Mouse (Mus musculus): Measurements from ENCODE around the gene Lysmd4. TPM values are rescaled to one million over a fixed set of nuclear protein-coding genes. Genes with fewer than 3 reads are reported as not detected.

Lysmd4 gene
- polyA plus RNA-seq, 1 experiment from 2014 or later, result 37.0 TPM

DNA sequence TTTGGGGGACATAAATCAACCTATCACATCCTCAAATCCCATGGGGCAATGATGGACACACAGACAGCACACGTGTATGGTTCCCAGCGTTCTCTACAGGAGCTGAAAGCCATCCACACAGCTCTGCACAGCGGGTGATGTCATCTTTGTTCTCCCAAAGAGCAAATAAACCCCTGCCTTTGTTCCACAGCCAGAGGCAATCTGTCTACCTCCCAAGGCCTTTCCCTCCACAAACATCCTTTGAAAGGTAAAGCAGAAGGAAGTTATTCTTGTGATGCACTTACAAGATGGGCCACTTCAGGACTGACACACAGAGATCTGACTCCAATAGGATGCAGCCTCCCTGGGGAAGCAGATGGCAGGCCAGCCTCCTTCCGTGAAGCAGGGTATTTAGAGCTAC is 10.4 kb upstream of the Lysmd4 start:
- no peaks in the 10 kb centered on the region for H3K27me3 ChIP-seq (replicated peaks)
- no peak for ATAC-seq (ENCODE audit: low FRiP score)
- no peak overlapping the region for H3K9ac ChIP-seq (replicated peaks)
- no peak overlapping the region for H3K4me3 ChIP-seq (replicated peaks)
- H3K9me3 ChIP-seq (replicated peaks), result no peaks in the 10 kb centered on the region
- H3K4me2 ChIP-seq, result no peak overlapping the region
- no peaks in the 10 kb centered on the region for H3K36me3 ChIP-seq
- H3K27ac ChIP-seq (replicated peaks), result no peak overlapping the region
- no peaks in the 10 kb centered on the region for H3K4me1 ChIP-seq
- WGBS, result 28% methylated on average over 4 of the region's 4 CpGs

DNA sequence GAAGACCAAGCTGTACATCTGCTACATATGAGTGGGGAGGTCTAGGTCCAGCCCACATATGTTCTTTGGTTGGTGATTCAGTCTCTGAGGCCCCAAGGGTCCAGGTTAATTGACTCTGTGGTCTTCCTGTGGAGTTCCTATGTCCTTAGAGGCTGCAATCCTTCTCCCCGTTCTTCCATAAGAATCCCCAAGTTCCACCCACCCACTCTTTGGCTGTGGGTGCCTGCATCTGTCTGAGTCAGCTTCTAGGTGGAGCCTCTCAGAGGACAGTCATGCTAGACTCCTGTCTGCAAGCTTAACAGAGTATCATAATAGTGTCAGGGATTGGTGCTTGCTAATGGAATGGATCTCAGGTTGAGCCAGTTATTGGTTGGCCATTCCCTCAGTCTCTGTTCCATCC is 8.8 kb upstream of the Lysmd4 start:
- Histone ChIP-seq H3K4me3 (replicated peaks) (no peak overlapping the region), H3K36me3 (no peaks in the 10 kb centered on the region), H3K4me1 (no peaks in the 10 kb centered on the region), H3K9ac (replicated peaks) (no peak overlapping the region), H3K27me3 (replicated peaks) (no peaks in the 10 kb centered on the region), H3K4me2 (no peak overlapping the region), H3K27ac (replicated peaks) (no peak overlapping the region), H3K9me3 (replicated peaks) (no peaks in the 10 kb centered on the region)
- ATAC-seq (ENCODE audit: low FRiP score), result no peak
- 72% methylated on average over 1 of the region's 1 CpGs for WGBS

- H3K4me1 ChIP-seq, result no peaks in the 10 kb centered on the region
- no peak overlapping the region for H3K4me2 ChIP-seq
- no peak overlapping the region for H3K4me3 ChIP-seq (replicated peaks)
- H3K27me3 ChIP-seq (replicated peaks), result no peaks in the 10 kb centered on the region
- no peak overlapping the region for H3K9ac ChIP-seq (replicated peaks)
- 90% methylated on average over 6 of the region's 6 CpGs for WGBS
- H3K36me3 ChIP-seq, result no peaks in the 10 kb centered on the region
- H3K9me3 ChIP-seq (replicated peaks), result no peaks in the 10 kb centered on the region
- H3K27ac ChIP-seq (replicated peaks), result no peak overlapping the region
- ATAC-seq (ENCODE audit: low FRiP score), result no peak
Measured at GRCm38 (mm10) chr7:67216351-67216750, 6.0 kb upstream of the Lysmd4 start.

GRCm38 (mm10) chr7:67217025-67217424 is 5.3 kb upstream of the Lysmd4 start:
- Histone ChIP-seq H3K27ac (replicated peaks) (no peak overlapping the region), H3K9me3 (replicated peaks) (no peaks in the 10 kb centered on the region), H3K4me3 (replicated peaks) (no peak overlapping the region), H3K9ac (replicated peaks) (no peak overlapping the region), H3K36me3 (no peaks in the 10 kb centered on the region), H3K4me1 (0 out of 2 replicates have a peak, but pooled peaks cover 5% of the 10 kb centered on the region), H3K27me3 (replicated peaks) (no peaks in the 10 kb centered on the region), H3K4me2 (no peak overlapping the region)
- 78% methylated on average over 3 of the region's 3 CpGs for WGBS
- no peak for ATAC-seq (ENCODE audit: low FRiP score)

DNA sequence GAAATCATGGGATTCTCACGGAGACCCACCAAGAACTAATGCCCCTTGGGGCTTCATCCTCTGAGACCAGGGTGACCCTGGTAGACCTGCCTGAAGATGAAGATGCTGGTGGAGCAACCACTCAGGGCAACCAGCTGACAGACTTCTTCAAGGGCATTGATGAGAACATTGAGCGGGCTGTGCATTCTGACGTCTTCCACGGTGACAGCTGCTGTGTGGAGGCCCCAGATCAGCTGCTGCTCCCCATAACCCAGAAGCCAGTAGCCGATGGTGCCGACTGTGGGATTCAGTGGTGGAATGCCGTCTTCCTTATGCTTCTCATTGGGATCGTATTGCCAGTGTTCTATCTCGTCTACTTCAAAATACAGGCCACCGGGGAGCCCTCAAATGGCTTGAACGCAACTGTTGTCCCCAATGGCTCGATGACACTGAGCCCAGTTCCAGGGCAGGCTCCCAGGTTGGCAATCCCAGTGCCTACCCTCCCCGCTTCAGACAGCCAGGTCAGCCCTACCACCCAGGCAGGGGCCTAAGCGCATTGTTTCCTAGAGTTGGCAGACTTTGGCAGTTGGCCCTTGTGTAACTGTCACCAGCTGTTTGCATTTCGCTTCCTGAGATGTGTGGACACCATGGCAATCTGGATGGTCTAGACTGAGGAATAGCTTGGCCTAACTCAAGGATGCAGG is 3.7 kb downstream of the Lysmd4 start:
- Histone ChIP-seq H3K27me3 (replicated peaks) (no peaks in the 10 kb centered on the region), H3K9me3 (replicated peaks) (no peaks in the 10 kb centered on the region), H3K4me3 (replicated peaks) (no peak overlapping the region), H3K4me2 (no peak overlapping the region), H3K27ac (replicated peaks) (no peak overlapping the region), H3K9ac (replicated peaks) (no peak overlapping the region), H3K4me1 (peaks cover 32% of the 10 kb centered on the region), H3K36me3 (peaks cover 18% of the 10 kb centered on the region)
- ATAC-seq (ENCODE audit: low FRiP score), result no peak
- 92% methylated on average over 15 of the region's 15 CpGs for WGBS

DNA sequence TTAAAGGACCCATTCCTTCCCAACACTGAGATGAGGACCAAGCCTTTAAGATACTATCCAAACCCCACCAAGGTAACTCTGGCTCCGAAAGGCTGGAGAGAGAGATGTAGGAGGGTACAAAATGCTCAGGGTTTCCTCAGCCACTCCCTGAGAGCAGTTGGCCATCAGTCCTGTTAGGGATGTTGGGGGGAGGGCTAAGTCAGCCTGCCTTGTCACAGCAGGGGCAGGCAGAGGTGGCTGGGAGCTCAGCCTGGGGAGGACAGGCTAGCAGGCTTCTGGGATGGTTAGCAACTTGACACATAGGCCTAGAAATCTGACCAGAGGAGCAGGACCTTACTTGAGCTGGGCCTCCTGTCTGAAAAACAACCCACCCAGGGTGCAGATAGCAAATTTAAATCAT is 5.2 kb downstream of the Lysmd4 start:
- Histone ChIP-seq H3K4me3 (replicated peaks) (no peak overlapping the region), H3K4me1 (peaks cover 27% of the 10 kb centered on the region), H3K36me3 (peaks cover 26% of the 10 kb centered on the region), H3K9me3 (replicated peaks) (no peaks in the 10 kb centered on the region), H3K27me3 (replicated peaks) (no peaks in the 10 kb centered on the region), H3K4me2 (no peak overlapping the region), H3K27ac (replicated peaks) (no peak overlapping the region), H3K9ac (replicated peaks) (no peak overlapping the region)
- 93% methylated on average over 1 of the region's 1 CpGs for WGBS
- no peak for ATAC-seq (ENCODE audit: low FRiP score)

- Histone ChIP-seq H3K4me3 (replicated peaks) (no peak overlapping the region), H3K9ac (replicated peaks) (no peak overlapping the region), H3K36me3 (peaks cover 27% of the 10 kb centered on the region), H3K27me3 (replicated peaks) (no peaks in the 10 kb centered on the region), H3K4me1 (peaks cover 20% of the 10 kb centered on the region), H3K9me3 (replicated peaks) (no peaks in the 10 kb centered on the region), H3K4me2 (no peak overlapping the region), H3K27ac (replicated peaks) (no peak overlapping the region)
- ATAC-seq (ENCODE audit: low FRiP score), result no peak
- 71% methylated on average over 3 of the region's 3 CpGs for WGBS
Measured at GRCm38 (mm10) chr7:67228390-67228789, 6.0 kb downstream of the Lysmd4 start.

GRCm38 (mm10) chr7:67228891-67229602 is 6.7 kb downstream of the Lysmd4 start:
- Histone ChIP-seq H3K27ac (replicated peaks) (no peak overlapping the region), H3K4me1 (peaks cover 13% of the 10 kb centered on the region), H3K27me3 (replicated peaks) (no peaks in the 10 kb centered on the region), H3K36me3 (peaks cover 27% of the 10 kb centered on the region), H3K9me3 (replicated peaks) (no peaks in the 10 kb centered on the region), H3K4me2 (no peak overlapping the region), H3K9ac (replicated peaks) (no peak overlapping the region), H3K4me3 (replicated peaks) (no peak overlapping the region)
- 0 out of 2 replicates have a peak, but pooled peaks have one; percentile 26 for ATAC-seq (ENCODE audit: low FRiP score)
- WGBS, result 79% methylated on average over 5 of the region's 5 CpGs

DNA sequence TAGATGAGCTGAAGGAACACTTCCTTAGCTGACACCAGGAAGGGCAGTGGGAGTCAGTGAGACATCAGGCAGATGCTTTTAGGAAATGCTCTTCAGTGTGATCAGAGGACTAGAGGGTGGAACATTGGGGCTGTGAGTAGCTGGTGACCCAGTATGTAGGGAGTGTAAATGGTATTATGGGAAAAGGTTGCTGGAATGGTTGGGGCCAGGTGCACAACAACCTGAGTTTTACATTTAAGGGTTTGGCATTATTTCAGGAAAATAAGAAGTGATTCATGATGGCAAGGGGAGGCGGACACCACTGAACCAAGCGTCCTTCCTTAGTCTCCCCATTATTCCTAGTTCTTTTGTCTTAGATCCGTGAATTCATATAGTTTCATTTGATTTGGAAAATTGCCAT is 7.4 kb downstream of the Lysmd4 start:
- Histone ChIP-seq H3K27me3 (replicated peaks) (no peaks in the 10 kb centered on the region), H3K9me3 (replicated peaks) (no peaks in the 10 kb centered on the region), H3K36me3 (peaks cover 33% of the 10 kb centered on the region), H3K27ac (replicated peaks) (no peak overlapping the region), H3K4me3 (replicated peaks) (no peak overlapping the region), H3K4me2 (no peak overlapping the region), H3K9ac (replicated peaks) (no peak overlapping the region), H3K4me1 (peaks cover 8% of the 10 kb centered on the region; the same call in 1 of the 2 replicates)
- 89% methylated on average over 3 of the region's 3 CpGs for WGBS
- ATAC-seq (ENCODE audit: low FRiP score), result no peak

DNA sequence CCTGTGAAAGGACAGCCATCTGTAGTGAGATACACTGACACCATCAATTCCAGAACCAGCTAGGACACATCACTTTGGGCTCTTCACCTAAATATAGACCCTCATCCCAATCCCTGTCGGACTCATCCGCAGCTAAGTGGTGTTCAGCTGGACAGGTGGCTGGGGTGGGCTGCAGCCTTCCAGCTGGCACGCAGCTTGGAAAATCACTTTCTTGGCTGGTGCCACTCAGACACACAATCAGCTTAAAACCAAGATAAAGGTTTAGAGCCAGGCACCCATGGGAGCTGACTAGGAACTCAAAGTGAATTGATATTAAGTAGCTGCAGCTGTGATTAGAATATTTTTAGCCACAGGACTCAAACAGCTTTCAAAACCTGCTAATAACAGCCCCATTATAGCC is 7.9 kb downstream of the Lysmd4 start:
- 78% methylated on average over 3 of the region's 3 CpGs for WGBS
- no peak overlapping the region for H3K27ac ChIP-seq (replicated peaks)
- no peak for ATAC-seq (ENCODE audit: low FRiP score)
- H3K27me3 ChIP-seq (replicated peaks), result no peaks in the 10 kb centered on the region
- no peak overlapping the region for H3K4me2 ChIP-seq
- H3K4me3 ChIP-seq (replicated peaks), result no peak overlapping the region
- no peak overlapping the region for H3K9ac ChIP-seq (replicated peaks)
- peaks cover 8% of the 10 kb centered on the region; the same call in 1 of the 2 replicates for H3K4me1 ChIP-seq
- H3K36me3 ChIP-seq, result peaks cover 37% of the 10 kb centered on the region
- no peaks in the 10 kb centered on the region for H3K9me3 ChIP-seq (replicated peaks)

DNA sequence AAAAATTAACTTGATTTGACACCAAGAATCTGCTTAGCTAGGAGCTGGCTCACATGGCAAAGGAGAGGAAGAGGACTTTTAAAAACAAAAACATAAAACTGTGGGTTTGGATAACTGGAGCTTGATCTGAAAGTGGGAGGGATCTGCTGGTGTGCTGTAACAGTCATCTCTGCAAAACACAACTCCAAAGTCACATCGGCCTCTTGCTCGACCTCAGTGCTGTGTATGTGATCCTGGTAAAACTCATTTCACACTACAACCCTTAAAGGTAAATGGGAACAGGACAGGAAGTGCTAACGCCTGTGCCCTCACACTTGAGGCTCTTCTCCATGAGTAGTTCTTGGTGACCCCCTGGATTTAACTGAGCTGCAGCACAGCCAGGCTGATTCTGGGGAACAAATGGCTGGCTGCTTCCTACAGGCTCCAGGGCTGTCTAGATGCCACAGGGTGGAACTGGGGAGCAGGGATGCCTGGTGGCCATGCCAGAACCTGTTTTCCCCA is 8.3 kb downstream of the Lysmd4 start:
- Histone ChIP-seq H3K9ac (replicated peaks) (no peak overlapping the region), H3K4me2 (no peak overlapping the region), H3K4me1 (peaks cover 8% of the 10 kb centered on the region; the same call in 1 of the 2 replicates), H3K27me3 (replicated peaks) (no peaks in the 10 kb centered on the region), H3K36me3 (peaks cover 37% of the 10 kb centered on the region), H3K9me3 (replicated peaks) (no peaks in the 10 kb centered on the region), H3K4me3 (replicated peaks) (no peak overlapping the region), H3K27ac (replicated peaks) (no peak overlapping the region)
- ATAC-seq (ENCODE audit: low FRiP score), result no peak
- 89% methylated on average over 3 of the region's 3 CpGs for WGBS

GRCm38 (mm10) chr7:67232504-67232903 is 10.2 kb downstream of the Lysmd4 start:
- H3K36me3 ChIP-seq, result peaks cover 38% of the 10 kb centered on the region
- H3K9me3 ChIP-seq (replicated peaks), result no peaks in the 10 kb centered on the region
- H3K4me2 ChIP-seq, result no peak overlapping the region
- H3K9ac ChIP-seq (replicated peaks), result no peak overlapping the region
- no peak overlapping the region for H3K27ac ChIP-seq (replicated peaks)
- 93% methylated on average over 14 of the region's 14 CpGs for WGBS
- no peak for ATAC-seq (ENCODE audit: low FRiP score)
- no peaks in the 10 kb centered on the region for H3K27me3 ChIP-seq (replicated peaks)
- no peak overlapping the region for H3K4me3 ChIP-seq (replicated peaks)
- H3K4me1 ChIP-seq, result peaks cover 8% of the 10 kb centered on the region; the same call in 1 of the 2 replicates
